Mouse (Mus musculus): ENCODE results near the gene Hlcs. TPM values are rescaled to one million over a fixed set of nuclear protein-coding genes. Genes with fewer than 3 reads are reported as not detected.

Hlcs gene
- polyA plus RNA-seq, 1 experiment from 2014 or later: 7.1 TPM

DNA sequence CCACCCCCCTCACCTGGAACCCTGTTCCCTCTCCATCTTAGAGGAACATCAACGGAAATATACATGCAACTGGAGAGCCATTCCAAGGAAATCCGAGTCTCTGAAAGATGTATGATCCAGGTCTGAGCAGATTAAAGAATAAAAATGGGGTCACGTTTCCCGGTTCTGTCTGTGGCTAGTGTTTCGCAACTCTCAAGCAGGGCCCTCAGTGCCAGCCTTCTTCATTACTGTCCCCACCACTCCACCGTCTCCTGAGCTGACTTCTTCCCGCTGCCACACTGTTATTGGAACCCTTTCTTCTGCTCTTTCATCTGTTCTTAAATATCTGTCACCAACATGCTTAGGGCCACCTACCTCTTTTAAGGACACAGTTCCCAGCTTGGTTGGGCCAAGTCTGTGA is 200.2 kb downstream of the Hlcs start:
- WGBS: 68% methylated on average over 7 of the region's 7 CpGs
- ATAC-seq (replicated peaks; ENCODE audit: low FRiP score): no peak
- Histone ChIP-seq H3K4me2 (no peak overlapping the region), H3K4me1 (replicated peaks; ENCODE audit: control insufficient read depth, insufficient read depth, low read length) (no peaks in the 10 kb centered on the region), H3K9ac (ENCODE audit: low read depth, low read length) (no peak overlapping the region), H3K4me3 (ENCODE audit: low read depth, low read length) (no peak overlapping the region), H3K36me3 (ENCODE audit: control insufficient read depth, insufficient read depth, low read length) (no peaks in the 10 kb centered on the region), H3K9me3 (ENCODE audit: control insufficient read depth, low read length) (no peaks in the 10 kb centered on the region), H3K27ac (ENCODE audit: low read depth, low read length) (no peak overlapping the region), H3K27me3 (replicated peaks; ENCODE audit: control insufficient read depth, insufficient read depth, low read length) (peaks cover 3% of the 10 kb centered on the region; the same call in 1 of the 2 replicates)
- no peak for DNase-seq (ENCODE audit: low spot score)

DNA sequence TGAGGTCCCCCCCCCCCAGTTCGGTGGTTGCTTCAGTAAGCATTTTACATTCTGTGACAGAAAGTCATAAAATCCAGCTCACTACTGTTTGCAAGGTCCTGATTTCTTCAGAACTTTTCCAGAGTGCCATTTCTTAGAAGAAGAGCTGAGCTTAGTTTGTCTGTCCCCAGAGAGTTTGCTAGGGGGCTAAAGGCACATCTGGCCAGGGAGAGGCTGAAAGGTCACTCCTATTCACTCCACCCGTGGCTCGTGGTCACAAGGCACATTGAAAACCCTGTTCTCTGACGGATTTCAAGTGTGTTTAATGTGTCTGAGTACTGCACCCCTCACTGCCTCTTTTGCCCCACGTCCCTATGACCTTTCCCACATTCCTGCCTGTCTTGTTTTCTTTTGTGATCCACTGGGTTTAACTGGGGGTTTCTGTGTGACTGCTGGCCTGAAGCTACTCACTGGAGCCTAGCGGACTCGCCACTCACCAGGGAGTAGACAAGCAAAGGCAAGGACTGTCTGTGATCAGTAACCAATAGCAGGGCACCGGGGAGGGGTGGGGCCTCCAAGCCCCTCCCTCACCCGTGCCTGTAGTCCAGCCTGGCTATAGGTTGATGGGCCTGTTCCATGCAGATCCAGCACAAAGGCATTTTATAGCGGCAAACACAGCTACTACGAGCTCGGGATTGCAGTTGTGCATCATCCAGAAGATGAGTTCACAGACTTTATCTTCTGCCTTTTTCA is 215.5 kb downstream of the Hlcs start:
- ATAC-seq (replicated peaks; ENCODE audit: low FRiP score) (0 out of 2 replicates have a peak, but pooled peaks have one; percentile 51), DNase-seq (ENCODE audit: low spot score) (no peak)
- WGBS: 11% methylated on average over 12 of the region's 12 CpGs
- H3K27ac ChIP-seq (ENCODE audit: low read depth, low read length): no peak overlapping the region
- H3K27me3 ChIP-seq (replicated peaks; ENCODE audit: control insufficient read depth, insufficient read depth, low read length): peaks cover 63% of the 10 kb centered on the region
- H3K4me2 ChIP-seq: no peak overlapping the region
- no peak overlapping the region for H3K9ac ChIP-seq (ENCODE audit: low read depth, low read length)
- H3K9me3 ChIP-seq (ENCODE audit: control insufficient read depth, low read length): no peaks in the 10 kb centered on the region
- no peaks in the 10 kb centered on the region for H3K36me3 ChIP-seq (ENCODE audit: control insufficient read depth, insufficient read depth, low read length)
- no peak overlapping the region for H3K4me3 ChIP-seq (ENCODE audit: low read depth, low read length)
- no peaks in the 10 kb centered on the region for H3K4me1 ChIP-seq (replicated peaks; ENCODE audit: control insufficient read depth, insufficient read depth, low read length)

DNA sequence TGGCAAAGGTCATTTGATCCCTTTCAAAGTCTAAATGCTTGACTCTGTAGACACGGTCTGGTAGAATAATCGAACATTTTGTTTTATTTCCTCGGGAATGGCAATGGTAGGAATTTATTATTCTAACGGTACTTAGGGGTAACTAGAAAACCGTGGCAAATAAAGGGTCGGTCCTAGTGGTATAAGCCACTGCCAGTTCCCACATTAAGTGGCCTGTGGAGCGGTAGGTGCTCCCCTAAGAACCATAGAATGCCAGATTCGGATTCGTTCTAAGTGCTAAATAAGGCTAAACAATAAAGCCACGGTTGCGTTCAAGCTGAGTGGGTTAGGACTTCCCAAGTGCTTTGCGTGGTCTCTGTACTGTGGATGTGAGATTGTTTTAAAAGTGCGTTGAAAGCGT is 216.9 kb downstream of the Hlcs start:
- Histone ChIP-seq H3K36me3 (ENCODE audit: control insufficient read depth, insufficient read depth, low read length) (no peaks in the 10 kb centered on the region), H3K27ac (ENCODE audit: low read depth, low read length) (no peak overlapping the region), H3K9me3 (ENCODE audit: control insufficient read depth, low read length) (no peaks in the 10 kb centered on the region), H3K4me1 (replicated peaks; ENCODE audit: control insufficient read depth, insufficient read depth, low read length) (no peaks in the 10 kb centered on the region), H3K9ac (ENCODE audit: low read depth, low read length) (no peak overlapping the region), H3K27me3 (replicated peaks; ENCODE audit: control insufficient read depth, insufficient read depth, low read length) (peaks cover 77% of the 10 kb centered on the region), H3K4me3 (ENCODE audit: low read depth, low read length) (no peak overlapping the region), H3K4me2 (no peak overlapping the region)
- WGBS: 7% methylated on average over 14 of the region's 14 CpGs
- ATAC-seq (replicated peaks; ENCODE audit: low FRiP score) (no peak), DNase-seq (ENCODE audit: low spot score) (no peak)

DNA sequence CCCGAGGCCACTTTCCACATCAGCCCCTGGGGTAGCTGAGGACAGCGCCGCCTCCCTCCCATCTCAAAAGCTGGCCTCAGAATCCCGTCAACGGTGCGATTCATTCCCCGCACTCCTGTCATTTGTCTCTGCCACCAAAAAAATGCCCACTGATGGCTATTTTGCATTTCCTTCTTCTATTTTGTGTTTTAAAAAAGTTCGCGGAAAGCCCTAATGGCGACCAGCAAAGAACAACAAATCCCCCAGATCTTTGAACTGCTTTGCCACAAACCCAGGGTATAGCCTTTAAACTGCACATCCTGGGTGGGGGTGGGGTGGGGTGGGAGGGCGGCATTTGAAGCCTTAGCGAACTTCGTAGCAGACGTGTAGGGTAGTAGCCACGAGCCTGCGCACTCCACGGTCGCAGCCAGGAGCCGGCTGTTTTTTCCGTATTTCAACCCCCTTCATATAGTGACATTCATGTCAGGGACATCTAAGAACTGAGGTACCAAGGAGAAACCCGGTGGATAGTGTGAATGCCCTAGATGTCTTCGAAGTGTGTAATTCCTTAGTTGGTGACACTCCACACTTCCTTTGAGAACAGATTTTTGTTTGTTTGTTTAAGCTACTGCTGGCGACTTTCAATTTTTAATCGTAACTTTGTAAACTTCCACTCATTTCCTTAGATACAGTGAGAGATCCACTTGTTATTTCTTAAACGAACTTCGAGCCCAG is 218.1 kb downstream of the Hlcs start:
- H3K4me1 ChIP-seq (replicated peaks; ENCODE audit: control insufficient read depth, insufficient read depth, low read length): no peaks in the 10 kb centered on the region
- no peak overlapping the region for H3K27ac ChIP-seq (ENCODE audit: low read depth, low read length)
- 1% methylated on average over 26 of the region's 26 CpGs for WGBS
- no peak for ATAC-seq (replicated peaks; ENCODE audit: low FRiP score)
- no peak overlapping the region for H3K4me2 ChIP-seq
- H3K36me3 ChIP-seq (ENCODE audit: control insufficient read depth, insufficient read depth, low read length): no peaks in the 10 kb centered on the region
- H3K9me3 ChIP-seq (ENCODE audit: control insufficient read depth, low read length): no peaks in the 10 kb centered on the region
- no peak for DNase-seq (ENCODE audit: low spot score)
- peaks cover 86% of the 10 kb centered on the region for H3K27me3 ChIP-seq (replicated peaks; ENCODE audit: control insufficient read depth, insufficient read depth, low read length)
- no peak overlapping the region for H3K9ac ChIP-seq (ENCODE audit: low read depth, low read length)
- no peak overlapping the region for H3K4me3 ChIP-seq (ENCODE audit: low read depth, low read length)

DNA sequence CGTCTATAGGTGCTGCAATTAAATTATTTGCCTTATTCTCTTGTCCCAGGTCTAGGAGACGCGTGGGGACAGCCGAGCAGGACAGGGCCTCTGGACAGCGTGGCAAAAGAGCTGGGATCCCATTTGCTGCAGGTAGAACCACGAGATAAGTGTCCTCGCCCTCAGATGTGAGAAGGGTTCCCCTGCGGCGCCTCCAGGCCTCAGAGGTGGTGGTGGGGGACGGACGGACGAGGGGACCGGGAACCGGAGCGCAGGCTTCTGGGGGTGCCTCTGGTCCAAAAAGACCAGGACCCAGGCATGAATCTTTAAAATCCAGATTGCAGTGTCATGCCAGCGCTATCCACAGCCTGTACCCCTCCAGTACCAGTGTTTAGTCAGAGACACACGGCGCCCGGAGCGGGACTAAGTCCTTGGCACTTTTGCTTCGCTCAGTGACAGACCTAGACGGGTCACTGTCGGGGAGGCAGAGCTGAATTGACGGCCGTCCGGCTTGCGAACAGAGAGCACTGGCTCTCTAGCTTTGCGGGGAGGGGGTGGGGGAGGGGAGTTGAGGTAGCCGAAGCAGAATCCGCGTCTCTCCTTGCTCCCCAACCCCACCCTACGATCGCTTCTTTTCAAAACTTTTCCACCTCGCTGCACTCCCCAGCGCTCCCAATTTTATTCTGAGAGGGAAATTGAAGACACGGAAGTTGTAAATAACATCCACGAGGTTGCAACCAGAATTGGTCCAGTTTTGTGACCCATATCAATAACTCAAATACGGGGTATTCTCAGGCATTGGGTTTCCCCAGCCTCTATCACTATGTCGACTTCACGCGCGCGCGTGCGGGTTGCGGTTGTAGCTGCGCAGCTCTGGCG is 218.9 kb downstream of the Hlcs start:
- Histone ChIP-seq H3K4me2 (no peak overlapping the region), H3K9me3 (ENCODE audit: control insufficient read depth, low read length) (no peaks in the 10 kb centered on the region), H3K9ac (ENCODE audit: low read depth, low read length) (no peak overlapping the region), H3K27me3 (replicated peaks; ENCODE audit: control insufficient read depth, insufficient read depth, low read length) (peaks cover 87% of the 10 kb centered on the region), H3K36me3 (ENCODE audit: control insufficient read depth, insufficient read depth, low read length) (no peaks in the 10 kb centered on the region), H3K4me1 (replicated peaks; ENCODE audit: control insufficient read depth, insufficient read depth, low read length) (no peaks in the 10 kb centered on the region), H3K4me3 (ENCODE audit: low read depth, low read length) (no peak overlapping the region), H3K27ac (ENCODE audit: low read depth, low read length) (no peak overlapping the region)
- WGBS: 3% methylated on average over 48 of the region's 48 CpGs
- no peak for DNase-seq (ENCODE audit: low spot score)
- ATAC-seq (replicated peaks; ENCODE audit: low FRiP score): no peak

DNA sequence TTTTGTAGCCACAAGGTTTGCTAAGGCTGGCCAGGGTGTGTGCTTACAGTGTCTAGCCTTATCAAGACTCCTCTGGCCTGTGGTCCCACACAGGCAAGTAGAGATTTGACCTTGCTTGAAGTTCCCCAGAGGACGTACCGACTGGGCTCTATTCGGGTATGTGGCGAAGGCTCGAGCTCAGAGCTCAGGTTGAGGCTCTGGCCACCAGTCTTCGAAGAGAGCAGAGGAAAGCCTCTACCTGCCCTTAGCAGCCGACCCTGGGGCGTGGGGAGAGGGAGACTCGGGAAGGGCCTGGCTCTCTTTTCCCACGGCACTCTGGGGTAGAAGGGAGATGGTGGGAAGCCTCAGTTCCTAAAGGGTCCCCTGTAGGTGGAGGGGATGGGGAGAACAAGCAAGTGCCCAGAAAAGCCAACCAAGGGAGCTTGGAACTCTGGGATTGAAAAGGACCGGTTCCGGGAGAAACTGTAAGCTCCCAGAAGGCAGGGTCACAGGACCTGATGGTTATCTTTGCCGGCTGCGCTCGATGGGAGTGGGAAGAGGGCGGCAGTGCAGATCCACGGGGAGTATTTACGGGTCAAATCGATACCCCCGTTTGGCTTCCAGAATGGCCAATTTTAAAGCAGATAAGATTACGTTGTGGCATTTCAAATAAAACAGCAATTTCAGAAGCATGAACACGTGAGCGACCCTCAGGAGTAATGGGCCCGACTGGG is 220.1 kb downstream of the Hlcs start:
- H3K27ac ChIP-seq (ENCODE audit: low read depth, low read length): no peak overlapping the region
- no peak overlapping the region for H3K4me2 ChIP-seq
- DNase-seq (ENCODE audit: low spot score) (no peak), ATAC-seq (replicated peaks; ENCODE audit: low FRiP score) (no peak)
- H3K4me1 ChIP-seq (replicated peaks; ENCODE audit: control insufficient read depth, insufficient read depth, low read length): no peaks in the 10 kb centered on the region
- no peak overlapping the region for H3K9ac ChIP-seq (ENCODE audit: low read depth, low read length)
- peaks cover 95% of the 10 kb centered on the region for H3K27me3 ChIP-seq (replicated peaks; ENCODE audit: control insufficient read depth, insufficient read depth, low read length)
- H3K4me3 ChIP-seq (ENCODE audit: low read depth, low read length): no peak overlapping the region
- H3K9me3 ChIP-seq (ENCODE audit: control insufficient read depth, low read length): no peaks in the 10 kb centered on the region
- no peaks in the 10 kb centered on the region for H3K36me3 ChIP-seq (ENCODE audit: control insufficient read depth, insufficient read depth, low read length)
- 3% methylated on average over 24 of the region's 24 CpGs for WGBS

DNA sequence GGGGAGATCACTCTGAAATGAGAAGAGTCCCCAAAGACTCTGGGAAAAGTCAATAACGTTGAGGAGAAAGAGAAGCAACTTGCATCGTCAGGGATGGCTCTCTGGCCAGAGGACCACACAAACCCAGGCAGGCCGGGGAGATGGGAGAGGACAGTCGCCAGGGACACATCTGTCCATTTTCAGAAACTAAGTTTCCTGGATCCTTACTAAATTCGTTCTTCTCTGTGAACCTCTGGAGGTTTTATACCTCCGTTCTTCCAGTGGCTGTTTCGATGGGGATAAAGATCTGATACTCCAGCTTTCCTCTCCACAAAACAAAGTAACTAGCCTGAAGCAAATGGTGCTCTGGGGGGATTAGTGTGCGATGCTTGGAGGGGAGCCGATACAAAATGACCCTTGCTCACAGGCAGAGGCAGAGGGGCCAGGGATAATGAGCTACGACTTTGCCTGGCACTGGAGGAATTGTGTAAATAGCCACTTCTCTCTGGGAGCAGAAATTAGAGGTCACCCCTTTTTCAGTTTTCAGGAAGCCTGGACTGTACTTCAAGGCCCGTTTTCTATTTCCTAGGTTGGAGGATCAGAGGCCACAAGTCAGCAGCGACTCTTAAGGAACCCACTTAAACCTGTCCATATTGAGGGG is 220.7 kb downstream of the Hlcs start:
- DNase-seq (ENCODE audit: low spot score): no peak
- 3% methylated on average over 12 of the region's 12 CpGs for WGBS
- peaks cover 95% of the 10 kb centered on the region for H3K27me3 ChIP-seq (replicated peaks; ENCODE audit: control insufficient read depth, insufficient read depth, low read length)

More for the DNA sequence above, 220.7 kb downstream of the Hlcs start:
- H3K9me3 ChIP-seq (ENCODE audit: control insufficient read depth, low read length): no peaks in the 10 kb centered on the region
- no peak overlapping the region for H3K27ac ChIP-seq (ENCODE audit: low read depth, low read length)
- ATAC-seq (replicated peaks; ENCODE audit: low FRiP score): no peak
- H3K9ac ChIP-seq (ENCODE audit: low read depth, low read length): no peak overlapping the region
- H3K4me3 ChIP-seq (ENCODE audit: low read depth, low read length): no peak overlapping the region
- H3K4me2 ChIP-seq: no peak overlapping the region
- H3K36me3 ChIP-seq (ENCODE audit: control insufficient read depth, insufficient read depth, low read length): no peaks in the 10 kb centered on the region
- no peaks in the 10 kb centered on the region for H3K4me1 ChIP-seq (replicated peaks; ENCODE audit: control insufficient read depth, insufficient read depth, low read length)

All from liver, embryonic 11.5 days (tissue).